Mouse (Mus musculus): ENCODE measurements around the gene Klf2. TPM values are rescaled to one million over a fixed set of nuclear protein-coding genes. Genes with fewer than 3 reads are reported as not detected.

Gene Klf2
- polyA plus RNA-seq, 1 experiment from 2014 or later = 5.7 TPM

- no peak for ATAC-seq
- Histone ChIP-seq H3K27me3 (replicated peaks) (no peaks in the 10 kb centered on the region), H3K4me3 (no peak overlapping the region), H3K27ac (no peak overlapping the region), H3K36me3 (no peaks in the 10 kb centered on the region), H3K4me2 (no peak overlapping the region), H3K9me3 (replicated peaks) (no peaks in the 10 kb centered on the region), H3K4me1 (peaks cover 18% of the 10 kb centered on the region), H3K9ac (no peak overlapping the region)
- WGBS (ENCODE audit: insufficient replicate concordance) = 33% methylated on average over 2 of the region's 2 CpGs
These were observed 27.7 kb upstream of the Klf2 start for GRCm38 (mm10) chr8:72291104-72291503.

GRCm38 (mm10) chr8:72293309-72293708, 25.5 kb upstream of the Klf2 start:
- H3K4me2 ChIP-seq = no peak overlapping the region
- H3K4me3 ChIP-seq = no peak overlapping the region
- ATAC-seq = no peak
- H3K9ac ChIP-seq = no peak overlapping the region
- H3K27me3 ChIP-seq (replicated peaks) = no peaks in the 10 kb centered on the region
- H3K4me1 ChIP-seq = peaks cover 19% of the 10 kb centered on the region
- H3K36me3 ChIP-seq = no peaks in the 10 kb centered on the region
- no peaks in the 10 kb centered on the region for H3K9me3 ChIP-seq (replicated peaks)
- H3K27ac ChIP-seq = no peak overlapping the region

GRCm38 (mm10) chr8:72295125-72295524, 23.7 kb upstream of the Klf2 start:
- 34% methylated on average over 3 of the region's 3 CpGs for WGBS (ENCODE audit: insufficient replicate concordance)
- no peaks in the 10 kb centered on the region for H3K27me3 ChIP-seq (replicated peaks)
- no peaks in the 10 kb centered on the region for H3K9me3 ChIP-seq (replicated peaks)
- no peak for ATAC-seq
- peak overlapping the region; percentile 72; the same call in 1 of the 2 replicates for H3K27ac ChIP-seq
- peak overlapping the region; percentile 15; the same call in 1 of the 2 replicates for H3K4me2 ChIP-seq
- no peak overlapping the region for H3K4me3 ChIP-seq
- peaks cover 19% of the 10 kb centered on the region for H3K4me1 ChIP-seq
- H3K36me3 ChIP-seq = no peaks in the 10 kb centered on the region
- no peak overlapping the region for H3K9ac ChIP-seq

- peak overlapping the region; percentile 72 for H3K27ac ChIP-seq
- no peaks in the 10 kb centered on the region for H3K36me3 ChIP-seq
- peak; percentile 62 for ATAC-seq
- 22% methylated on average over 8 of the region's 8 CpGs for whole genome bisulfite sequencing (ENCODE audit: insufficient replicate concordance)
- H3K27me3 ChIP-seq (replicated peaks) = no peaks in the 10 kb centered on the region
- no peak overlapping the region for H3K4me3 ChIP-seq
- H3K9ac ChIP-seq = no peak overlapping the region
- H3K9me3 ChIP-seq (replicated peaks) = no peaks in the 10 kb centered on the region
- peaks cover 19% of the 10 kb centered on the region for H3K4me1 ChIP-seq
- H3K4me2 ChIP-seq = 0 out of 2 replicates have a peak overlapping the region, but pooled peaks have one; percentile 15
These were observed 23.2 kb upstream of the Klf2 start for GRCm38 (mm10) chr8:72295679-72296078.

GRCm38 (mm10) chr8:72296561-72296960, 22.3 kb upstream of the Klf2 start:
- Histone ChIP-seq H3K4me1 (peaks cover 19% of the 10 kb centered on the region), H3K9me3 (replicated peaks) (no peaks in the 10 kb centered on the region), H3K4me2 (no peak overlapping the region), H3K36me3 (no peaks in the 10 kb centered on the region), H3K9ac (no peak overlapping the region), H3K27me3 (replicated peaks) (no peaks in the 10 kb centered on the region; the same call in 1 of the 2 replicates), H3K27ac (no peak overlapping the region), H3K4me3 (no peak overlapping the region)
- no peak for ATAC-seq
- WGBS (ENCODE audit: insufficient replicate concordance) = 80% methylated on average over 8 of the region's 8 CpGs

GRCm38 (mm10) chr8:72298928-72299327, 19.9 kb upstream of the Klf2 start:
- no peak overlapping the region for H3K4me3 ChIP-seq
- H3K27me3 ChIP-seq (replicated peaks) = no peaks in the 10 kb centered on the region; the same call in 1 of the 2 replicates
- H3K9ac ChIP-seq = no peak overlapping the region
- no peaks in the 10 kb centered on the region for H3K9me3 ChIP-seq (replicated peaks)
- ATAC-seq = no peak
- H3K4me2 ChIP-seq = no peak overlapping the region
- no peaks in the 10 kb centered on the region for H3K36me3 ChIP-seq
- peaks cover 22% of the 10 kb centered on the region for H3K4me1 ChIP-seq
- WGBS (ENCODE audit: insufficient replicate concordance) = 74% methylated on average over 1 of the region's 1 CpGs
- H3K27ac ChIP-seq = no peak overlapping the region

- Histone ChIP-seq H3K9me3 (replicated peaks) (no peaks in the 10 kb centered on the region), H3K27me3 (replicated peaks) (no peaks in the 10 kb centered on the region; the same call in none of the 2 replicates), H3K4me1 (peaks cover 7% of the 10 kb centered on the region; the same call in 1 of the 2 replicates), H3K27ac (no peak overlapping the region), H3K4me3 (no peak overlapping the region), H3K9ac (no peak overlapping the region), H3K36me3 (no peaks in the 10 kb centered on the region), H3K4me2 (no peak overlapping the region)
- ATAC-seq = no peak
- WGBS (ENCODE audit: insufficient replicate concordance) = 66% methylated on average over 9 of the region's 9 CpGs
These were observed 18.0 kb upstream of the Klf2 start for GRCm38 (mm10) chr8:72300654-72301400.

- Histone ChIP-seq H3K27me3 (replicated peaks) (peaks cover 2% of the 10 kb centered on the region), H3K4me1 (peaks cover 3% of the 10 kb centered on the region; the same call in 1 of the 2 replicates), H3K9me3 (replicated peaks) (no peaks in the 10 kb centered on the region), H3K9ac (no peak overlapping the region), H3K4me2 (no peak overlapping the region), H3K4me3 (no peak overlapping the region), H3K36me3 (no peaks in the 10 kb centered on the region), H3K27ac (no peak overlapping the region)
- 68% methylated on average over 5 of the region's 5 CpGs for WGBS (ENCODE audit: insufficient replicate concordance)
- no peak for ATAC-seq
These were observed 17.3 kb upstream of the Klf2 start for GRCm38 (mm10) chr8:72301497-72301896.

GRCm38 (mm10) chr8:72302986-72303612, 15.7 kb upstream of the Klf2 start:
- WGBS (ENCODE audit: insufficient replicate concordance) = 58% methylated on average over 8 of the region's 8 CpGs
- ATAC-seq = no peak
- Histone ChIP-seq H3K9ac (no peak overlapping the region), H3K4me1 (0 out of 2 replicates have a peak, but pooled peaks cover 3% of the 10 kb centered on the region), H3K27me3 (replicated peaks) (peaks cover 7% of the 10 kb centered on the region), H3K4me3 (no peak overlapping the region), H3K27ac (no peak overlapping the region), H3K36me3 (no peaks in the 10 kb centered on the region), H3K4me2 (no peak overlapping the region), H3K9me3 (replicated peaks) (no peaks in the 10 kb centered on the region)

GRCm38 (mm10) chr8:72303633-72304032, 15.2 kb upstream of the Klf2 start:
- ATAC-seq = no peak
- 34% methylated on average over 8 of the region's 8 CpGs for WGBS (ENCODE audit: insufficient replicate concordance)

GRCm38 (mm10) chr8:72305210-72305905, 13.5 kb upstream of the Klf2 start, which contains the start of gene Gm10282:
Gene Gm10282, minus strand, starts transcription at chr8:72305260.
- no peak within 1 kb of the TSS for H3K9ac ChIP-seq
- H3K27me3 ChIP-seq (replicated peaks) = peaks cover 7% of the 10 kb centered on the region
- H3K4me2 ChIP-seq = no peak within 1 kb of the TSS
- 58% methylated on average over 16 of the region's 16 CpGs for WGBS (ENCODE audit: insufficient replicate concordance)
- no peak within 1 kb of the TSS for H3K4me3 ChIP-seq
- H3K36me3 ChIP-seq = no peaks in the 10 kb centered on the region
- no peak for ATAC-seq
- 0 out of 2 replicates have a peak, but pooled peaks cover 3% of the 10 kb centered on the region for H3K4me1 ChIP-seq
- no peaks in the 10 kb centered on the region for H3K9me3 ChIP-seq (replicated peaks)
- H3K27ac ChIP-seq = no peak within 1 kb of the TSS

More at GRCm38 (mm10) chr8:72303633-72304032, 15.2 kb upstream of the Klf2 start:
- Histone ChIP-seq H3K36me3 (no peaks in the 10 kb centered on the region), H3K27me3 (replicated peaks) (peaks cover 7% of the 10 kb centered on the region), H3K4me1 (0 out of 2 replicates have a peak, but pooled peaks cover 3% of the 10 kb centered on the region), H3K4me2 (no peak overlapping the region), H3K9me3 (replicated peaks) (no peaks in the 10 kb centered on the region), H3K4me3 (no peak overlapping the region), H3K27ac (no peak overlapping the region), H3K9ac (no peak overlapping the region)

GRCm38 (mm10) chr8:72306913-72307312, 11.9 kb upstream of the Klf2 start:
- H3K27ac ChIP-seq = no peak overlapping the region
- peaks cover 7% of the 10 kb centered on the region for H3K27me3 ChIP-seq (replicated peaks)
- no peak overlapping the region for H3K9ac ChIP-seq
- no peaks in the 10 kb centered on the region for H3K36me3 ChIP-seq
- no peak for ATAC-seq
- no peak overlapping the region for H3K4me3 ChIP-seq
- WGBS (ENCODE audit: insufficient replicate concordance) = 72% methylated on average over 5 of the region's 5 CpGs
- 0 out of 2 replicates have a peak, but pooled peaks cover 3% of the 10 kb centered on the region for H3K4me1 ChIP-seq
- H3K9me3 ChIP-seq (replicated peaks) = no peaks in the 10 kb centered on the region
- H3K4me2 ChIP-seq = no peak overlapping the region
